25 mouse cellular contexts compared by ENCODE assay signal in genomic region chr16:94701141-94701540, GRCm38 (mm10).
"Had no signal": no experiment of that assay in that cellular context is flagged by ENCODE, and none has a peak within 500 bp of the region (broad histone marks: within the 10 kb centered on the region; RNA-seq: fewer than 3 reads in every experiment).

No protein-coding gene starts in this region.

- H3K27ac ChIP-seq: heart, embryonic 10.5 days; heart, embryonic 13.5 days; heart, embryonic 15.5 days; hindbrain, embryonic 13.5 days; hindbrain, embryonic 15.5 days; hindbrain, postnatal 0 days; kidney, embryonic 15.5 days; limb, embryonic 13.5 days; limb, embryonic 15.5 days; liver, embryonic 12.5 days; liver, embryonic 14.5 days had no signal

- H3K4me2 ChIP-seq: heart, embryonic 13.5 days; heart, embryonic 15.5 days; hindbrain, embryonic 13.5 days; hindbrain, embryonic 15.5 days; kidney, embryonic 15.5 days; limb, embryonic 13.5 days; limb, embryonic 15.5 days; liver, embryonic 12.5 days had no signal

- DNase-seq: gastrocnemius, postnatal 14 days; gastrocnemius, postnatal 36 days; heart, adult 18-20 months; heart, postnatal 14 days; heart, postnatal 36 days; kidney, adult 11 months; kidney, adult 2 months; kidney, adult 9 months; kidney, postnatal 14 days; kidney, postnatal 36 days; layer of hippocampus, adult 9-11 months; layer of hippocampus, postnatal 36 days; left cerebral cortex, postnatal 4 days had no signal

- H3K9ac ChIP-seq: heart, embryonic 13.5 days; heart, embryonic 15.5 days; hindbrain, embryonic 13.5 days; hindbrain, embryonic 15.5 days; kidney, embryonic 15.5 days; limb, embryonic 13.5 days; limb, embryonic 15.5 days; liver, embryonic 12.5 days; liver, embryonic 14.5 days had no signal

- H3K9me3 ChIP-seq: heart, embryonic 10.5 days; heart, embryonic 13.5 days; heart, embryonic 15.5 days; hindbrain, embryonic 13.5 days; hindbrain, embryonic 15.5 days; kidney, embryonic 15.5 days; limb, embryonic 13.5 days; limb, embryonic 15.5 days; liver, embryonic 12.5 days had no signal

- H3K27me3 ChIP-seq: heart, embryonic 13.5 days; heart, embryonic 15.5 days; hindbrain, embryonic 13.5 days; hindbrain, embryonic 15.5 days; kidney, embryonic 15.5 days; limb, embryonic 13.5 days; limb, embryonic 15.5 days; liver, embryonic 12.5 days had no signal

- H3K4me3 ChIP-seq: heart, embryonic 10.5 days; heart, embryonic 13.5 days; heart, embryonic 15.5 days; hindbrain, embryonic 13.5 days; hindbrain, embryonic 15.5 days; kidney, embryonic 15.5 days; limb, embryonic 13.5 days; limb, embryonic 15.5 days; liver, embryonic 12.5 days had no signal

- ATAC-seq: hindbrain, postnatal 0 days; intestine, embryonic 16.5 days; liver, embryonic 12.5 days had no signal

- H3K4me1 ChIP-seq: heart, embryonic 13.5 days; heart, embryonic 15.5 days; hindbrain, embryonic 13.5 days; hindbrain, embryonic 15.5 days; kidney, embryonic 15.5 days; limb, embryonic 13.5 days; limb, embryonic 15.5 days had no signal

- H3K36me3 ChIP-seq: heart, embryonic 15.5 days; hindbrain, embryonic 13.5 days; hindbrain, embryonic 15.5 days; kidney, embryonic 15.5 days had no signal
